Mouse (Mus musculus) frontal cortex, postnatal 14 days (tissue): ENCODE results near the gene Prkce.
A peak's percentile ranks its signal among the peaks of the same experiment; 100 is the strongest.

Experiments
- DNase-seq, 2 experiments: peaks; one replicate each; pipeline ENCODE4 v3.0.0; 2022; ENCODE audit warnings: low spot score in 2 of 2

The Prkce gene

GRCm38 (mm10) chr17:86176722-86177121 is 9.1 kb downstream of the Prkce start:
- no peak for DNase-seq

GRCm38 (mm10) chr17:86183788-86184187 is 16.2 kb downstream of the Prkce start:
- DNase-seq, result no peak

DNA sequence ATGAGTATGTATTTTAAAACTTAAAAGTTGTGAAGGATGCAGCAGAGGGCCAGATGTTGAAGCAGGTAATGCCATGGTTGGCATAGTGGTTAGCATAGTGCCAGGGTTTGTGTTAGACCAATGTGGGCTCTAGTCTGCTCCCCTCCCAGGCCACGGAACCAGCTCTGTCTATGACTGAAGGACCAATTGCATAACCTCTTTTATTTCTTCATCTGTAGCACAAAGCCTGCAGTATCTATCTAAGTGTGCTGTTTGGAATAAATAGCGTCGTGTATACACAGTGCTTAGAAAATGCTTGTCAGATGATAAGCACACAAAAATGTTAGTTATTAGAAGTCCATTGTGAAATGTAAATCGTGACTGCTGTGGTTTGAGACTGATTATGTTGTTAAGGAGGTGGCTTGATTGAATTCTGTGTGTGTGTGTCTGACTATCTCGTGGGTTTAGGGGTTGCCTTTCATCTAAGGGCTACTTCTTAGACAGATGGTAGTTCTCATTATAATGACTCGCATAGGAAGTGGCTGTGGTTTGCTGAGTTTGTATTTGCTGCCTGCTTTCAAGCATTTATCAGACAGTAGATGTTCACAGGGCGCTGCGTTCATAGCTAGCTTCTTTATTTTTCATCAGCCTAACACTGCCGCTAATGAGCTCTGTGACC is 17.1 kb downstream of the Prkce start:
- no peak for DNase-seq

- no peak for DNase-seq
Measured at GRCm38 (mm10) chr17:86185584-86185983, 18.0 kb downstream of the Prkce start.

DNA sequence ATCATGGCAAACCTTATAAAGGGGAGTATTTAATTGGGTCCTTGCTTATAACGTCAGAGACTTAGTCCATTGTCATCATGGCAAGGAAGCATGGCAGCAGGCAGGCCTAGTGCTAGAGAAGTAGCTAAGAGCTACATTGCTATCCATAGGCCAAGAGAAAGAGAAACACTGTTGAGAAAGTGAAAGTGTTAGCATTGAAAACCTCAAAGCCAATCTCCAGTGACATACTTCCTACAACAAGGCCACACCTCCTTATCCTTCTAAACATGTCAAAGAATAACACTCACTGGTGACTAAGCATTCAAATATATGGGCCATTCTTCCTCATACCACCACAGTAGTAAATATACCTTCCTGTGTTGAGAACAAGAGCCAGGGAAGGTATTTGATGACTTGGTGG is 20.2 kb downstream of the Prkce start:
- DNase-seq, result no peak

GRCm38 (mm10) chr17:86193979-86194378 is 26.4 kb downstream of the Prkce start:
- DNase-seq, result no peak

DNA sequence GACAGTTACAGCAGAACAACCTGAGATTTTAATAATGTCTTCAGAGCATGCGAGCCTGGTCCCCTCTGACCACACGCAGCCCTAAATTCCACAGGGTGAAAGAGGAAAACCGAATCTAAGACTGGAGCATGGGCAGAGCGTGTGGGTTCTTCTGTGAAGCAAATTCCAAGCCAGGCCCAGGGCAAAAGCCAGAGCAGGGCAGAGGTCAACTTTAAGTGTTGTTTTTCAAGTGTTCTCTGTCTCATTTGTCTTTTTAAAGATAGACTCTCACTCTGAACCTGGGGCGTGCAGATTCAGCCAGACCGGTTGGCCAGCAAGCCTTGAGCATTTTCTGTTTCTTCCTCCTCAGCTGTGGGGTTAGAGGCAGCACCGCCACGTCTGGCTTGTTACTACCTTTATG is 27.3 kb downstream of the Prkce start:
- no peak for DNase-seq

- no peak for DNase-seq
Measured at GRCm38 (mm10) chr17:86198496-86199465, 31.2 kb downstream of the Prkce start.

GRCm38 (mm10) chr17:86201981-86202380 is 34.4 kb downstream of the Prkce start:
- DNase-seq, result no peak

GRCm38 (mm10) chr17:86202972-86203371 is 35.4 kb downstream of the Prkce start:
- no peak for DNase-seq

- no peak for DNase-seq
Measured at GRCm38 (mm10) chr17:86203531-86204450, 36.2 kb downstream of the Prkce start.

DNA sequence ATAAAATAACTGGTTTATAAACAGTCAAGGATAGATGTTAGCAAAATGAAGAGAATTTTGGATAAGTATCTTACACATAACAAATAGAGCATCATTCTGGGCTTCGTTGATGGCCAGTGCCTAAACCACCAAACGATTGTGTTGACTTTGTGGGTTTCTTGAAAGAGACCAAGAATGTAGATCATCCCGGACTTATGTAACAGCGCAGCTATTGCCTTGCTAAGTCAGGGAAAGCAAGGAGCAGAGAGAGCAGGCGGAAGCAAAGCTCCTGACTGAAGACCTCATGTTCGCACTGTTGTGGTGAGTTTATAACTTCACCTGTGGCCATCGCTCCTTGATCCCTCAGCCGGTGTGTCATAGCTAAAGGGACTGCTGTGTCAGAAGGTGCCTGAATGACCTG is 38.7 kb downstream of the Prkce start:
- DNase-seq, result no peak

DNA sequence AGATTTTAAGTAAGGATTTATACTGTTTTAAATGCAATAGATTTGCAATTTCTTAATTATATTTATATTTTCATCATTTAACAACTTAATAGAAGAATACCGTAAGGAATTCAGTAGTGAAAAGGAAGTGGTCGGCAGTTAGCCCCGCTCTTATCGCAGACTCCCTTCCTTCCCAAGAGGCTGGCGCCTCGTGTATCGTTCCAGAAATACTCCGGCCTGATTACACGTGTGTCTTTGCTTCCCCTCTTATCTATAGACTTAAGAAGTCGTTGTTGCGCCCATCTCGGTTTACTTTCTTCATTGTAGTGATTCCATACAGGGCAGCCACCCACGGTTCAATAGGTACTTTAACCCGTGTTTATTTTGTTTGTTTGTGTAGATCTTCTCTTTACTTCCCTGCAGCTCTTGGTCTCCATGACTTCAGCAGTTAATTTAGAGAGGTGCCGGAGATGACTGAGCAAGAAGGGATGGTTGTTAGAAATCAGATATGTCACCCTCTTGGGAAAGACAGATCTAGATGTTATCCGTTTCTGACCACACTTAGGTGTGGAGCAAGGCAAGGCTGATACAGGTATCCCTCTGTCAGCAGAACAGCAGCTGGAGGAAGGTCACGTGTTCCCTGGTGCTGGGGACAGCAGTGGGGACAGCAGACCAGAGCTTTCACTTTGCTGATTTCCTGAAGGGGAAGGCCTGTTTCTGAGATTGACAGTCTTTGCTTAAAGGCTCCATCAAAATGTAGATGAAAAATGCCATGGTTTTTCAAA is 40.7 kb downstream of the Prkce start:
- no peak for DNase-seq

GRCm38 (mm10) chr17:86208821-86209186 is 41.2 kb downstream of the Prkce start:
- no peak for DNase-seq

- no peak for DNase-seq
Measured at GRCm38 (mm10) chr17:86209680-86210251, 42.2 kb downstream of the Prkce start.

GRCm38 (mm10) chr17:86212204-86212603 is 44.6 kb downstream of the Prkce start:
- DNase-seq, result no peak

GRCm38 (mm10) chr17:86214285-86214684 is 46.7 kb downstream of the Prkce start:
- peak in 1 of 2 experiments; percentile 53 for DNase-seq

- no peak for DNase-seq
Measured at GRCm38 (mm10) chr17:86214741-86215140, 47.2 kb downstream of the Prkce start.

GRCm38 (mm10) chr17:86215771-86216170 is 48.2 kb downstream of the Prkce start:
- DNase-seq, result no peak

DNA sequence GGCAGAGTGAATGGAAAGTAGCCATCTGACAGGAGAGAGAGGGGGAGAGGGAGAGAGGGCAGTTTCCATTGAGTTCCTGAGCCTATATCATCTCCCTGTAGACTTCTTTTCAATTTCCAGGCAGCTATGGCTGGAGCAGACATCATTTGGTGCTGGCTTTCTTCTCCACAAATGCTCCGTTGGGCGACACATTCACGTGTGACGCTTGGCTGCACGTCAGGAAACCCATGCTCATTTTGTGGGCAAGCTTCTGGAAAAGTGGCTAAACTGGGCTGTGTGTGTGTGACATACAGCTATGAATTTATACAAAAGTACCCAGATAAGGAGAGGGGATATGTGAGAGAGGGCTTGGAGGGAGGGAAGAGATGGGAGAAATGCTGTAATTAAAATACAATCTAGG is 49.9 kb downstream of the Prkce start:
- no peak for DNase-seq

- DNase-seq, result no peak
Measured at GRCm38 (mm10) chr17:86218553-86218952, 51.0 kb downstream of the Prkce start.
